Mouse (Mus musculus) left cerebral cortex, postnatal 14 days (tissue): Measurements from ENCODE around the gene Eloa. TPM values are rescaled to one million over a fixed set of nuclear protein-coding genes. Genes with fewer than 3 reads are reported as not detected.

Experiments used
- DNase-seq, 2 experiments: peaks; one replicate each; pipeline ENCODE4 v3.0.0; 2021 to 2022; ENCODE audit warnings: low spot score in 2 of 2, mixed read lengths in 1 of 2
- intact Hi-C: fragments of 180-260 bp; cut with DNase I; formaldehyde crosslinking; loops from one replicate; pipeline ENCODE4 v1.15.1; 2025
- total RNA-seq, 2 experiments: library from RNA; stranded (reverse); gene quantifications; 2 replicates each; pipeline ENCODE4 v1.2.3; 2021

Gene Eloa
- total RNA-seq, 2 experiments from 2014 or later, result 27.6 to 28.2 TPM

DNA sequence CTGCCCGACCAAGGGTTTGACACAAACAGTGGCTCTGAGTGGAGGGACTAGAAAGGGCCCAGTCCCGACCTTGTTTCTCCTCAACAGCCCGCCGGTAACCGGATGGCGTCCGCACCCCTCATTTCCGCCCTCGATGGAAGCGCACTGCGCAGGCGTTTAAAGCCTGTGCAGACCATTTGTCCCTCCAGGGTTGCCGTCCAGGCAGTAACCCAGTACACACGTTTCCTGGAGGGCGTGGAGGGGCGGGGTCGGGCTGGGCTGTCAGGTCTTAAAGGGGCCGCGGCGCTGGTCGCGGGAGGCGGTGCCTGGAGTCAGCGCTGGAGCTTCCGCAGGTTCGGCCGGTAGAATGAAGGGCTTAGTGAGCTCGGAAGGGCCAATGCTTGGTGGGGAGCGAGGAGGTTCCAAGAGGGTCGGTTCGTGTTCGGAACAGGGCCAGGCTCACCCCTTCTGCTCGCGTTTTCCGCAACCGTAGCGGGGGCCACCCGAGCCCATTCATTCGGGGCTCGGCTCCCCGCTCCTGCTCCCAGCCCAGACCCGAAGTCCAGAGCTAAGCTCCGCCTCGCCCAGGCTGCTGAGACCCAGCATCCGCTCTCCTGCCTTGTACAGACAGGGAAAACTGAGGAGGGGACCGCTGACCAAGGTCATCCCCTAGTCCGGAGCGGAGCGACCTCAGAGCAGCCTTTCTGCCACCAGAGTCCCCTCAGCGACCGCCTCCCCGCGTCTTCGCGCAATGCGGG lies 57.9 kb downstream of the Eloa start, which contains the start of gene Gale:
Gene Gale (plus strand): TSS at position 271 of the 737 bp plus-strand sequence.
- peak; percentile 94 to 95 for DNase-seq
- intact Hi-C loops, result loop anchor here (5.0 kb wide), 1 partner anchor 71 kb away; no protein-coding TSS in a partner anchor

GRCm38 (mm10) chr4:135962946-135963345 lies 58.6 kb downstream of the Eloa start:
- intact Hi-C loops, result loop anchor here (5.0 kb wide), 1 partner anchor 71 kb away; no protein-coding TSS in a partner anchor
- no peak for DNase-seq

- intact Hi-C loops, result loop anchor here (5.0 kb wide), 1 partner anchor 70 kb away; no protein-coding TSS in a partner anchor
- DNase-seq, result no peak
Measured at GRCm38 (mm10) chr4:135962198-135962597, 59.4 kb downstream of the Eloa start.

GRCm38 (mm10) chr4:135961709-135962108 lies 59.9 kb downstream of the Eloa start:
- no peak for DNase-seq
- intact Hi-C loops, result loop anchor here (5.0 kb wide), 1 partner anchor 69 kb away; no protein-coding TSS in a partner anchor

- intact Hi-C loops, result loop anchor here (5.0 kb wide), 1 partner anchor 68 kb away; no protein-coding TSS in a partner anchor
Measured at GRCm38 (mm10) chr4:135960717-135961116, 60.8 kb downstream of the Eloa start.

GRCm38 (mm10) chr4:135958354-135958753 lies 63.2 kb downstream of the Eloa start:
- intact Hi-C loops, result no loop called here
- no peak for DNase-seq

More at GRCm38 (mm10) chr4:135960717-135961116, 60.8 kb downstream of the Eloa start:
- DNase-seq, result peak; percentile 82 to 87

DNA sequence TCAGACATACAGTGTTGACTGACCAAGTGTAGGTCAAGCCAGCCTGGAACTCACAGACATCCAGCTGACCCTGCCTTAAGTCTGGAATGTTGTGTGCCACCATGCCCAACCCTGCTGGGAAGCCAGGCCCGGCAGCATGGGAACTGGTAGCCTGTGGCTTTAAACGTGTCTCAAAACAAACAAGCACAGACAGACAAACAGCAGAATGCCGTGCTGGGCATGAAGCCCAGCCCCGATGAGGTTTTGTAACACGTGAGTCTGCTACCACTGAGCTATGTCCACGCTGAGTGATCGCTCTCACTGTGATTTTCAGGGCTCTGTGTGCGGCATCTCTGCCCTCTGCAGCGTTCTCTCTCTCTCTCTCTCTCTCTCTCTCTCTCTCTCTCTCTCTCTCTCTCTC lies 65.7 kb downstream of the Eloa start:
- intact Hi-C loops, result no loop called here
- DNase-seq, result no peak

- peak; percentile 81 for DNase-seq
- intact Hi-C loops, result no loop called here
Measured at GRCm38 (mm10) chr4:135954241-135954640, 67.3 kb downstream of the Eloa start.

Other genes with a start within 250 kb of the Eloa start
- 10 to 100 TPM; 71.0 to 77.4 TPM for gene Srsf10, start 166.0 kb downstream of the Eloa start, total RNA-seq
- gene Pnrc2, start 147.9 kb downstream of the Eloa start, total RNA-seq, result 10 to 100 TPM; 48.8 to 49.7 TPM
- under 1 TPM in 1 of 2 experiments, not detected in 1; 0.09 TPM for gene Cnr2, start 126.4 kb downstream of the Eloa start, total RNA-seq
- gene Fuca1, start 101.0 kb downstream of the Eloa start, total RNA-seq, result 10 to 100 TPM; 34.0 to 39.0 TPM
- gene Hmgcl, start 75.3 kb downstream of the Eloa start, total RNA-seq, result 10 to 100 TPM; 28.3 to 30.9 TPM
- gene Gale, start 58.0 kb downstream of the Eloa start, total RNA-seq, result 10 to 100 TPM; 26.2 to 31.6 TPM
- gene Lypla2, start 49.1 kb downstream of the Eloa start, total RNA-seq, result 10 to 100 TPM; 82.2 to 91.6 TPM
- 10 to 100 TPM; 71.5 to 72.5 TPM for gene Pithd1, start 34.5 kb downstream of the Eloa start, total RNA-seq
- gene Rpl11, start 31.7 kb upstream of the Eloa start, total RNA-seq, result 100 to 1,000 TPM; 216 to 244 TPM
- gene Id3, start 121.7 kb upstream of the Eloa start, total RNA-seq, result 10 to 100 TPM; 30.2 to 53.1 TPM
- under 1 TPM; 0.90 to 0.93 TPM for gene E2f2, start 150.6 kb upstream of the Eloa start, total RNA-seq
- gene Asap3, start 184.6 kb upstream of the Eloa start, total RNA-seq, result 1 to 10 TPM; 3.9 to 4.2 TPM
- gene Tcea3, start 226.0 kb upstream of the Eloa start, total RNA-seq, result under 1 TPM in 1 of 2 experiments, not detected in 1; 0.61 TPM